Comparison of ENCODE assay signal across 25 mouse cellular contexts in the genomic region with DNA sequence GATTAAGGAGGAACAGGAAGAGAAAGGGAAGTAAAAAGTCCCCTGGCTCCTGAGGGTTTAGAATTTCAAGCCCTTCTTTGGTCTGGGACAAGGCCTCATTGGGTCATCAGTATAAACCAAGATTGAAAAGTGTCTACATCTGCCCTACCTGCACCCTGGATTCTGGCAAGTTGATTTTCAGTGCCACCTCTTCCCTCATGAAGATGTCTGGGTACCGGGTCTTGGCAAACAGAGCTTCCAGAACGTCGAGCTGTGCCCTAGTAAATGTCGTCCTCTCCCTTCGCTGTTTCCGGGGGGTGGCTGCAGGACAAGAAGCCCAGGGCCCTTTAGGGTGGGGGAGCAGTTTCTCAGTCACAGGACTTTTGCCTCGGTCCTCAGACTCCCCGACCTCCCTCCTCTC. TPM values are rescaled to one million over a fixed set of nuclear protein-coding genes. Genes with fewer than 3 reads are reported as not detected.
DNase-seq lines count a peak whose midpoint lies in the region; ATAC-seq and TF ChIP-seq lines count a peak whose summit lies in the region.
"Had no signal": no experiment of that assay in that cellular context is flagged by ENCODE, and none has a peak within 500 bp of the region (broad histone marks: within the 10 kb centered on the region; RNA-seq: fewer than 3 reads in every experiment).

No protein-coding gene starts in this region.

- H3K4me1 ChIP-seq in E14TG2a.4 (replicated peaks; ENCODE audit: low read depth, low read length), result peaks cover 93% of the 10 kb centered on the region
- H3K4me1 ChIP-seq in embryonic facial prominence, embryonic 13.5 days, result peaks cover 6% of the 10 kb centered on the region; the same call in 1 of the 2 replicates
- H3K4me1 ChIP-seq in midbrain, embryonic 13.5 days (replicated peaks), result peaks cover 66% of the 10 kb centered on the region

- peaks cover 47% of the 10 kb centered on the region for H3K27me3 ChIP-seq in E14TG2a.4 (ENCODE audit: insufficient read depth, low read length)
- peaks cover 94% of the 10 kb centered on the region for H3K27me3 ChIP-seq in embryonic facial prominence, embryonic 13.5 days
- H3K27me3 ChIP-seq in midbrain, embryonic 13.5 days, result peaks cover 45% of the 10 kb centered on the region

- H3K4me2 ChIP-seq in embryonic facial prominence, embryonic 13.5 days, result peak overlapping the region; percentile 7; the same call in 1 of the 2 replicates
- peak overlapping the region; percentile 74 for H3K4me2 ChIP-seq in midbrain, embryonic 13.5 days (replicated peaks)
- H3K4me2 ChIP-seq: neural tube, embryonic 13.5 days had no signal

- H3K9me3 ChIP-seq in E14TG2a.4 (ENCODE audit: low read length), result no peaks in the 10 kb centered on the region
- H3K9me3 ChIP-seq in embryonic facial prominence, embryonic 13.5 days, result no peaks in the 10 kb centered on the region
- no peaks in the 10 kb centered on the region for H3K9me3 ChIP-seq in midbrain, embryonic 13.5 days
- H3K9me3 ChIP-seq: heart, embryonic 12.5 days; neural tube, embryonic 13.5 days had no signal

- H3K36me3 ChIP-seq in E14TG2a.4 (ENCODE audit: insufficient read depth, low read length), result peaks cover 35% of the 10 kb centered on the region
- H3K36me3 ChIP-seq in embryonic facial prominence, embryonic 13.5 days, result no peaks in the 10 kb centered on the region
- H3K36me3 ChIP-seq in midbrain, embryonic 13.5 days, result peaks cover 6% of the 10 kb centered on the region; the same call in 1 of the 2 replicates
- H3K36me3 ChIP-seq: heart, embryonic 12.5 days; neural tube, embryonic 13.5 days had no signal

- 30% methylated on average over 8 of the region's 8 CpGs for WGBS in embryonic facial prominence, embryonic 13.5 days
- WGBS in midbrain, embryonic 13.5 days, result 16% methylated on average over 8 of the region's 8 CpGs

- no peak overlapping the region for H3K9ac ChIP-seq in embryonic facial prominence, embryonic 13.5 days
- H3K9ac ChIP-seq in midbrain, embryonic 13.5 days (replicated peaks), result peak overlapping the region; percentile 97
- H3K9ac ChIP-seq: heart, embryonic 12.5 days; neural tube, embryonic 13.5 days had no signal

- no peak for TF ChIP-seq CTCF in E14TG2a.4 (conservative IDR thresholded peaks at IDR 0.05; ENCODE audit: low read length)

- peak; percentile 12 for DNase-seq in embryo, embryonic 9.5 days (ENCODE audit: extremely low spot score)
- no peak for DNase-seq in embryo, embryonic 11 days
- DNase-seq in layer of hippocampus, postnatal 14 days (ENCODE audit: low spot score in 2 of 2), result no peak
- no peak for DNase-seq in adrenal gland, postnatal 10 days
- no peak for DNase-seq in cerebellum, postnatal 14 days
- DNase-seq: cerebellum, adult 9-11 months; heart, adult 11 months; heart, postnatal 14 days; kidney, adult 11 months; left cerebral cortex, postnatal 4 days; liver; lung, postnatal 10 days; thymus, postnatal 14 days had no signal

- peak overlapping the region; percentile 87 for H3K4me3 ChIP-seq in E14TG2a.4 (replicated peaks; ENCODE audit: low read length)
- H3K4me3 ChIP-seq in embryonic facial prominence, embryonic 13.5 days, result peak overlapping the region; percentile 8; the same call in 1 of the 2 replicates
- peak overlapping the region; percentile 69 for H3K4me3 ChIP-seq in midbrain, embryonic 13.5 days (replicated peaks)
- H3K4me3 ChIP-seq: layer of hippocampus, adult 2 months; neural tube, embryonic 13.5 days had no signal

- no peak overlapping the region for H3K27ac ChIP-seq in embryonic facial prominence, embryonic 13.5 days
- peak overlapping the region; percentile 83; the same call in 1 of the 2 replicates for H3K27ac ChIP-seq in midbrain, embryonic 13.5 days
- H3K27ac ChIP-seq: kidney, postnatal 0 days; layer of hippocampus, adult 2 months; neural tube, embryonic 13.5 days had no signal

- no peak for ATAC-seq in embryonic facial prominence, embryonic 13.5 days (ENCODE audit: insufficient number of reproducible peaks, insufficient read depth, low FRiP score, low TSS enrichment, low read depth)
- ATAC-seq in midbrain, embryonic 13.5 days, result no peak

RNA-seq across cellular contexts. Expression of gene Otx2, which starts 12.5 kb away (rescaled TPM):
- 8.6 and 13.1 TPM in 2 replicates for polyA plus RNA-seq in embryonic facial prominence, embryonic 13.5 days (2015; fragmentation: Nextera tagmentation; extraction: Ambion mirVana)
- polyA plus RNA-seq in midbrain, embryonic 13.5 days (2015; fragmentation: Nextera tagmentation; extraction: Ambion mirVana), result 133 and 155 TPM in 2 replicates
- total RNA-seq in layer of hippocampus, postnatal 14 days (2021), result 10 to 100 TPM in 1 of 2 experiments, 1 to 10 TPM in 1; 2.8 to 10.2 TPM
- total RNA-seq in adrenal gland, postnatal 10 days (2021), result not detected
- total RNA-seq: adrenal gland, adult 18-20 months; gastrocnemius, adult 8-10 months; heart, postnatal 14 days; megakaryocyte, adult 5-6 weeks had no signal
- polyA plus RNA-seq: kidney, postnatal 0 days; liver, embryonic 16.5 days; neural tube, embryonic 13.5 days; testis, adult 2 months had no signal

Comparison
In these comparisons a context has a peak if more than half of its experiments do, and no peak if none do; other contexts are left out.
1. H3K4me3 ChIP-seq: peak in every context shown above with its lines; median percentile 87 in E14TG2a.4; 69 in midbrain, embryonic 13.5 days; 8 in embryonic facial prominence, embryonic 13.5 days.